Mouse (Mus musculus) hindbrain, embryonic 10.5 days (tissue): ENCODE measurements around the gene H1foo. TPM values are rescaled to one million over a fixed set of nuclear protein-coding genes. Genes with fewer than 3 reads are reported as not detected.

ENCODE experiments used
- DNase-seq: peaks from one replicate; pipeline ENCODE4 v3.0.0-alpha.2; 2017; ENCODE audit warnings: low spot score
- H3K27ac ChIP-seq: fragments of 300-500 bp; sonication (generic); 2 replicates; pipeline ENCODE4 v1.5.1; 2016; ENCODE audit warnings: mild to moderate bottlenecking, moderate library complexity
- H3K27me3 ChIP-seq: fragments of 300-500 bp; sonication (generic); 2 replicates; pipeline ENCODE4 v1.6.1; 2016; ENCODE audit warnings: mild to moderate bottlenecking; ENCODE audit not compliant: poor library complexity, insufficient read depth, severe bottlenecking
- H3K36me3 ChIP-seq: fragments of 300-500 bp; sonication (generic); 2 replicates; pipeline ENCODE4 v1.6.1; 2016; ENCODE audit warnings: mild to moderate bottlenecking, moderate library complexity
- H3K4me1 ChIP-seq: fragments of 300-500 bp; sonication (generic); replicated peaks from 2 replicates; pipeline ENCODE4 v1.6.1; 2016; ENCODE audit warnings: mild to moderate bottlenecking
- H3K4me3 ChIP-seq: fragments of 300-500 bp; sonication (generic); 2 replicates; pipeline ENCODE4 v1.5.1; 2016; ENCODE audit warnings: mild to moderate bottlenecking, moderate library complexity
- H3K9me3 ChIP-seq: fragments of 300-500 bp; sonication (generic); 2 replicates; pipeline ENCODE4 v1.6.1; 2016; ENCODE audit warnings: mild to moderate bottlenecking, moderate library complexity
- WGBS: fragments of 180-500 bp; shearing (Covaris S2); methylation state at CpG from one replicate; pipeline ENCODE4 v1.1.7; 2016; 5-methylcytosine and 5-hydroxymethylcytosine counted together
- polyA plus RNA-seq: library from polyadenylated mRNA; unstranded; fragments of >200 nt; fragmentation: Nextera tagmentation; extraction: Ambion mirVana; gene quantifications from 2 replicates; pipeline ENCODE4 v1.2.1, GENCODE M21; 2016

The H1foo gene
- polyA plus RNA-seq, 1 experiment from 2014 or later: not detected

DNA sequence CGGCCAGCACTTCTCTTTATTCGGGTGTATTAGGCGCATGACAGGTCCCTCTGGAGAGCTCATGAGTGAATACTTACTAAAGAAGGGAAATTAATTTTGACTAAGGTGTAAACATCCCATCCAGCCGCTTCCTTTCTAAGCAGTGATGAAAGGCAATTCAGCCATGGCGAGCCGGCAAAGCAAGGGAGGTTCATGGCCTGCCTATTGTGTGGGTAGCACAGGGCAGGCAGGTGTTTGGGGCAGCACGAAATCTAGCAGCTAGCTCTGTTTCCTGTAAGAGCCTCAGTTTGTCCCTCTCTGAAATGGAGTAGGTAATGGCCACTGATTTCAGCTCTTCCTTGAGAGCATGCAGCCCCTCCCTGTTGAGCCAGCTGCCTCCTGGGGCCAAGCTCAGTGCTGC, 39.8 kb downstream of the H1foo start:
- no peak overlapping the region for H3K4me3 ChIP-seq
- DNase-seq: no peak
- peaks cover 12% of the 10 kb centered on the region for H3K27me3 ChIP-seq
- no peaks in the 10 kb centered on the region for H3K36me3 ChIP-seq
- no peaks in the 10 kb centered on the region for H3K9me3 ChIP-seq
- H3K4me1 ChIP-seq: peaks cover 71% of the 10 kb centered on the region
- peak overlapping the region; percentile 54 for H3K27ac ChIP-seq
- WGBS: 77% methylated on average over 7 of the region's 7 CpGs

DNA sequence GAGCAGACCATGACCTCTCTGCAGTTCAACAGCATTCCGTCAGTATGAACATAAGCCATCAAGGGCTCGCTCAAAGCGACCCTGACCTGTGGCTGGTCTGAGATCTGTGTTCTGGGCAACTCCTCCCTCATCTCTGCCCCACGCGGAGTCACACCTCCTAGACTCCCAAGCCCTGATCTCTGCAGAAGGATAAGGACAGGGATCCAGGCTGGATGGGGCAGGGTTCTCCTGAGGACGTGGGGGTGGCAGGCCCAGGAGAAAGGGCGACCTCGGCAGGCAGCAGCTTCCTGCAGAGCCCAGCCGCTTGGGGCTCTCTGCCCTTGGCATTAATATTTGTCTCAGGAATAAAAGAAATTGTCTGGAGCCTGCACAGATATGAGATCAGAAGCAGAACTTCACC, 40.9 kb downstream of the H1foo start:
- Histone ChIP-seq H3K4me3 (no peak overlapping the region), H3K27ac (peak overlapping the region; percentile 70; the same call in 1 of the 2 replicates), H3K27me3 (peaks cover 21% of the 10 kb centered on the region), H3K4me1 (peaks cover 64% of the 10 kb centered on the region), H3K9me3 (no peaks in the 10 kb centered on the region), H3K36me3 (no peaks in the 10 kb centered on the region)
- no peak for DNase-seq
- 64% methylated on average over 9 of the region's 9 CpGs for WGBS

GRCm38 (mm10) chr6:115986472-115987095, 41.8 kb downstream of the H1foo start:
- Histone ChIP-seq H3K4me3 (0 out of 2 replicates have a peak overlapping the region, but pooled peaks have one; percentile 4), H3K27me3 (peaks cover 31% of the 10 kb centered on the region), H3K36me3 (no peaks in the 10 kb centered on the region), H3K9me3 (no peaks in the 10 kb centered on the region), H3K4me1 (peaks cover 68% of the 10 kb centered on the region), H3K27ac (peak overlapping the region; percentile 70)
- no peak for DNase-seq
- WGBS: 45% methylated on average over 12 of the region's 12 CpGs

DNA sequence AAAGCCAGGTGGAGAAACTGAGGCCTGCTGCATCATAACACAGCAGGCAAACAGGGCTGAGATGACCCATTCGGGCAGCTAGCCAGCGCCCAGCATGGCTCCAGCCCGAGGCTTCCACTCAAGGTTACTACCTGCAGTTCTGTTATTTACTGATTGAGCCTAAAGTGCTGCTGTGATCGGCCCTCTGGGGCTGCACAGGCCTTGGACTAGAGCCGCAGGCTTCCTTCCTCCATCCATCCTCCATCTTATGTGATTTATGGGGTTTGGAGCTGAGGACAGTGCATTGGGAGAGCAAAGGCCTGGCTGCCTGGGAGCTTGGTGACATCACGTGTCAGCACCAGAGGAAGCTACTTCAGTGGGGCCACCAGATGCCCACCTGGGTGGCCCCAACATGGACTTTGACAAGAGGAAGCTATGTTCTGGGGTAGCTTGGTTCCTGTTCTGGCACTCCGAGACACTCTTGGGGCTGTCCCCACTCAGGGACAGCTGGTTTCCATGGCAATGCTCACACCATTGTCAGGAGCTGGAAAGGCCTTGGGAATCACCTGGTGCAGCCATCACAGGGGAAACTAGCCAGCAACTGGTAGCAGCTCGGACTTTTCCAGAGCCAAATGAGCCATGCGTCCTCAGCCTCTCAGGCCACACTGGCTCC, 42.5 kb downstream of the H1foo start:
- Histone ChIP-seq H3K27me3 (peaks cover 37% of the 10 kb centered on the region), H3K4me1 (peaks cover 74% of the 10 kb centered on the region), H3K4me3 (0 out of 2 replicates have a peak overlapping the region, but pooled peaks have one; percentile 4), H3K27ac (peak overlapping the region; percentile 70), H3K36me3 (no peaks in the 10 kb centered on the region), H3K9me3 (no peaks in the 10 kb centered on the region)
- 70% methylated on average over 9 of the region's 9 CpGs for WGBS
- no peak for DNase-seq

- H3K9me3 ChIP-seq: no peaks in the 10 kb centered on the region
- H3K36me3 ChIP-seq: no peaks in the 10 kb centered on the region
- peaks cover 76% of the 10 kb centered on the region for H3K4me1 ChIP-seq
- peaks cover 55% of the 10 kb centered on the region for H3K27me3 ChIP-seq
- H3K4me3 ChIP-seq: peak overlapping the region; percentile 18; the same call in 1 of the 2 replicates
- no peak for DNase-seq
- no peak overlapping the region for H3K27ac ChIP-seq
- WGBS: 78% methylated on average over 5 of the region's 5 CpGs
These were observed 44.3 kb downstream of the H1foo start for GRCm38 (mm10) chr6:115989032-115989431.

DNA sequence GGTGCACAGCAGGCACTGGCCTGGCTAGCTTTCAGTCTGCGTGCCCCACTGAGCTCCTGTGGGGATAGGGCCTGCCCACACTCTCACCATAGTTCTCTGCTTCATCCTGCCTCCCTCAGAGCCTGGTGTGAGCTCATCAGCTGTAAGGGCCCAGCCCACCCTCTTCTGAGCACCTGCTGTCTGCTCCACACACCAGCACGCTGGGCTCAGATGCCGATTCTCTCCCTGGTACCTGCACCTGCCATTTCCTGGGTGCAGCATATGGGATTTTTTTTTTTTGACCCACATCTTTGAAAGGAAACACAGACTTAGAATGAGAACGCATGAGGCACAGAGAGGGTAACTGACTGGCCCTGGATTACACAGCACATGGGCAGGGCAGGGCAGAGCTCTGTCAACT, 44.9 kb downstream of the H1foo start:
- no peak overlapping the region for H3K27ac ChIP-seq
- no peak for DNase-seq
- H3K9me3 ChIP-seq: no peaks in the 10 kb centered on the region
- peak overlapping the region; percentile 18; the same call in 1 of the 2 replicates for H3K4me3 ChIP-seq
- peaks cover 61% of the 10 kb centered on the region for H3K27me3 ChIP-seq
- H3K4me1 ChIP-seq: peaks cover 76% of the 10 kb centered on the region
- WGBS: 66% methylated on average over 4 of the region's 4 CpGs
- no peaks in the 10 kb centered on the region for H3K36me3 ChIP-seq

GRCm38 (mm10) chr6:115990056-115990455, 45.3 kb downstream of the H1foo start:
- WGBS: 88% methylated on average over 3 of the region's 3 CpGs
- Histone ChIP-seq H3K27me3 (peaks cover 61% of the 10 kb centered on the region), H3K4me1 (peaks cover 74% of the 10 kb centered on the region), H3K9me3 (no peaks in the 10 kb centered on the region), H3K27ac (no peak overlapping the region; the same call in 1 of the 2 replicates), H3K36me3 (no peaks in the 10 kb centered on the region), H3K4me3 (0 out of 2 replicates have a peak overlapping the region, but pooled peaks have one; percentile 60)
- DNase-seq: no peak

- 86% methylated on average over 9 of the region's 9 CpGs for WGBS
- peaks cover 64% of the 10 kb centered on the region for H3K27me3 ChIP-seq
These were observed 45.7 kb downstream of the H1foo start for GRCm38 (mm10) chr6:115990479-115990878.

DNA sequence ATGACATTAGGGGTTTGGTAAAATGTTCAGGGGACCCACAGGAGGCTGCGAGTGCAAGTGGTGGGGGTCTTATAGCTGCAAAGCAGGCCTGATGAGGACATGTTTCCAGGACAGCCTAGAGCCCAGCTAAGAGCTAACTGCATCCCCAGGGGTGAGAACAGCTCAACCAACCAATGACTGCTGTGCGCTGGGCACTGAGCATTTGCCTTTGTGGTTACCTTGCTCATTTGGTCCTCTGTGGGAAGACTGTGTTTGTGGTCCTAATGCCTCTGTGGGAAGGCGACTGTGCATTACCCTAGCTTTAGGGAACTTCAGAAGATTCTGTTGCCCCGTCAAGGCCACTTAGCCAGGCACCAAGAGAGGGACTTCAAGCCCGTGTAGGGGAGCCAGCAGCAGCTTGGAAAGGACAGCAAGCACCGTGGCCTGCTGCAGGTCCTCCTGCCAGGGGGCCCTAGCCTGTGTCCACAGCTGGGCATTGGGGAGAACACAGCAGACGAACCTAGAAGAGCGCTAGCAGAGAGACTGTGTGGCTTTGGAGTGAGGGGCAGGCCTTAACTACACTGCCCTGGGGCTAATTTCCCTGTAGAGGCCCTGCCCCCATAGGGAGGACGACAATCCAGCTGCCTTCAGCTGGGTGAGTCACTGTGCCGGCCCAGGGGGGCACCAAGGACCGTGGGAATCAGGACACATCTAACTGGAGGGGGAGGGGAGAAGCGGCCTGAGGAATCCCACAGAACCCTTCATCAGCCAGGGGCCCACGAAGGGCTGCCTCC, 46.6 kb downstream of the H1foo start:
- no peak for DNase-seq
- 32% methylated on average over 13 of the region's 13 CpGs for WGBS
- peak overlapping the region; percentile 41 for H3K27ac ChIP-seq

More at GRCm38 (mm10) chr6:115990479-115990878, 45.7 kb downstream of the H1foo start:
- Histone ChIP-seq H3K4me1 (peaks cover 74% of the 10 kb centered on the region), H3K27ac (peak overlapping the region; percentile 41), H3K36me3 (no peaks in the 10 kb centered on the region), H3K4me3 (peak overlapping the region; percentile 60), H3K9me3 (no peaks in the 10 kb centered on the region)
- DNase-seq: no peak

DNA sequence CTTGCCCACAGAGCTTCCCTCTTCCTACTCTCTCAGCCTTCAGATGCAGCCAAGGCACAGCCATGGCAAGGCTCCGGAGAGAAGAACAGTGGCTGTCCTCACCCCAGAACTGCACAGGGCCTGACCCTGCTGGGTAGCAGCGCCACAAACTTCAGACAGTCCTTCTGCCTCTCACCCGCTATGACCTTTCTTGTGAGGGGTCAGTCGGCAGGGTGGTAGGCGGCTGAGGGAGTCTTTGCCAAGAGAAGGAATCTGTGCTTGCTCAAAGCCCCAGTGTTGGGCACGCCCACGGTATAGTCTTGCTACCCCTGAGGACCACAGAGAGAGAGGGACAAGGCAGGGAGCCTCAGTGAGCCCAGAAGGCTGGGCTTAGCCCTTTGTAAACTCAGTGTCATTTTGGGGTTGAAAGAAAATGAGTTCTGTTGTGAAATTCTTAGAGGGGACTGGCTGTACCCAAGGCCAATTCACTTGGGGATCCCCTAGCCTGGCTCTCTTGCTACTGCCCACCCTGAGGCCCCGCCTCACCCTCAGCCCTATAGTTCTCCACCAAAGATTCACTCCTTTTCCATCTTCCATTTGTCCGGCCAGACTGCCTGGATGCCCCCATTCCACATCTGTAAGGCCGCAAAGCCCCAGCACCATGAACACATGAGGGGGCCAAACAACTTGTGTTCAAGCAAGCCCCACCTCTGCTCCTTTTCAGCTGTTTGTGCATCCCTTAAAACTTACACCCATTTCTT, 47.3 kb downstream of the H1foo start:
- Histone ChIP-seq H3K9me3 (no peaks in the 10 kb centered on the region), H3K4me1 (peaks cover 74% of the 10 kb centered on the region), H3K27me3 (peaks cover 73% of the 10 kb centered on the region), H3K36me3 (no peaks in the 10 kb centered on the region), H3K27ac (peak overlapping the region; percentile 41), H3K4me3 (peak overlapping the region; percentile 60)
- DNase-seq: no peak
- WGBS: 26% methylated on average over 10 of the region's 10 CpGs

More for the DNA sequence above, 46.6 kb downstream of the H1foo start:
- H3K27me3 ChIP-seq: peaks cover 67% of the 10 kb centered on the region
- peaks cover 74% of the 10 kb centered on the region for H3K4me1 ChIP-seq
- peak overlapping the region; percentile 60 for H3K4me3 ChIP-seq
- H3K9me3 ChIP-seq: no peaks in the 10 kb centered on the region
- H3K36me3 ChIP-seq: no peaks in the 10 kb centered on the region

DNA sequence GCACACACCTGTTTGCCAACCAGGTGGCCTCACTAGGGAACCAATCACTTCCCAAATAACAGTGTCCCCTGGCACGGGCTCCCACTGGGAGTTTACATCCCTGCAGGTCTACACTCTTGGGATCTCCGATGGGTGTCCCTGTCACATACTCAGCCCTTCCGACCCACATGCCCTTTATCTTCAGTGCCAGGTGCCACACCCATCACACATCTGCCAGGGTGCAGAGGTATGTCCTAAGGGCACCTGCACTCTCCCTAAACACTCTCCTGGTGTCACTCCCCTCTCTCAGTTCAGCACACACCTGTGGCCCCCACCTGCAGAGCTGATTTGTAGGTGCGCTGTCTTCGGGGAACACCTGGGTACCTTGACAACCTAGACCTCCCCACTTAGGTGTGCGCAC, 48.2 kb downstream of the H1foo start:
- Histone ChIP-seq H3K27ac (peak overlapping the region; percentile 81; the same call in 1 of the 2 replicates), H3K4me1 (peaks cover 76% of the 10 kb centered on the region), H3K27me3 (peaks cover 78% of the 10 kb centered on the region), H3K36me3 (no peaks in the 10 kb centered on the region), H3K9me3 (no peaks in the 10 kb centered on the region), H3K4me3 (peak overlapping the region; percentile 60)
- 45% methylated on average over 6 of the region's 6 CpGs for WGBS
- DNase-seq: no peak

DNA sequence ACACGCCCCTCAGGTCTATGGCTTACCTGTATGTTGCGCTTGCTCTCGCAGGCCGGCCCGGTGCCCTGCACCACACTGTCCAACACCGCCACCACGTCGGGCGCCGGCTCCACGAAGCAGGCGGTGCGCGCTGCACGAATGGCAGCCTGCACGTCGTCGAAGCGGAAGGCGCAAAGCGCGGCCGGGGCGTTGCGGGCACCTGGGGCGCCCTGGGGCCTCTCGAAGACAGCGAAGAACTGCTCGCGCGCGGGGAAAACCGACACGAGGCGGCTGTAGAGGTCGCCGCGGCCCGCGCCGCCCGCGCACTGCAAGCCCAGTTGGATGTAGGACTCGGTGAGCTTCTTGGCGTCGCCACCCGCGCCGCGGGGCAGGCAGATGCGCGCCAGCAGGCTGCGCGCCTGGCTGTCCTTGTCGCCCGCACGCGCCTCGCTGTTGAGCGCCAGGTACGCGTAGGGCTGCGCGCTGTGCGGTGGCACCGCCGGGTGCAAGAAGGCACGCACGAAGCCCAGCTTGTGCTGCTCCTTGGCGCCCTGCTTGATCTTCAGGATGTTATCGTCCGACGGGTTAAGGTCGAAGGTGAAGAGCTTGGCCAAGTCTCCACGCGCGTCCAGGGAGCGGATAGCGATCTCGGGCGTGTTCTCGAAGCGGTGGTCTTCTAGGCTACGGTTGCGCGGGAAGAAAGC, 48.9 kb downstream of the H1foo start:
- H3K27ac ChIP-seq: peak overlapping the region; percentile 81
- H3K9me3 ChIP-seq: no peaks in the 10 kb centered on the region
- H3K27me3 ChIP-seq: peaks cover 78% of the 10 kb centered on the region
- WGBS: 2% methylated on average over 86 of the region's 86 CpGs
- no peak for DNase-seq
- H3K36me3 ChIP-seq: no peaks in the 10 kb centered on the region
- H3K4me3 ChIP-seq: peak overlapping the region; percentile 60
- peaks cover 82% of the 10 kb centered on the region for H3K4me1 ChIP-seq
